Mouse (Mus musculus) frontal cortex, postnatal 36 days (tissue): ENCODE measurements around the gene Mrpl38.
"Not testable (repeated sequence)": the region's sequence is repeated elsewhere in the genome, so short reads cannot be mapped to it uniquely, and the experiment has no call there.

Experiments used
- DNase-seq, 2 experiments: peaks; one replicate each; pipeline ENCODE4 v3.0.0; 2022; ENCODE audit warnings: low spot score in 2 of 2

Mrpl38 gene

GRCm38 (mm10) chr11:116145481-116146293 lies 7.0 kb upstream of the Mrpl38 start:
- DNase-seq: no peak

GRCm38 (mm10) chr11:116143468-116143867 lies 4.8 kb upstream of the Mrpl38 start:
- DNase-seq: no peak

- DNase-seq: no peak
Measured at GRCm38 (mm10) chr11:116142211-116142991, 3.7 kb upstream of the Mrpl38 start.

DNA sequence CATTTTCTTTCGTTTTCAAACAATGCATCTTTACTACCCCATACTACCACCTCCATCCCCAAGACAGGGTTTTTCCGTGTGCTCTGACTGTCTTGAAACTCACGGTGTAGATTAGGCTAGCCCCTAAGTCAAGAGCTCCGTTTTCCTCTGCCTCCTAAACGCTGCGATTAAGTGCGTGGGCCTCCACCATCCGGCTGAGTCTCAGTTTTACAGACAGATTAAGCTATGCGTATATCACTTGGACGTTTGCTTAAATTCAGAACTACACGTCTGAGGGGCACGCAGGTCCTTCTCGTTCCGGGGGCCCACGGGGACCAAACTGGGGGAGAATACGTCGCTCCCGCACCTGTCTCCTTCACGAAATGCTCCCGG lies 586 bp downstream of the Mrpl38 start:
- DNase-seq: no peak

GRCm38 (mm10) chr11:116134171-116134570 lies 4.5 kb downstream of the Mrpl38 start:
- no peak for DNase-seq

DNA sequence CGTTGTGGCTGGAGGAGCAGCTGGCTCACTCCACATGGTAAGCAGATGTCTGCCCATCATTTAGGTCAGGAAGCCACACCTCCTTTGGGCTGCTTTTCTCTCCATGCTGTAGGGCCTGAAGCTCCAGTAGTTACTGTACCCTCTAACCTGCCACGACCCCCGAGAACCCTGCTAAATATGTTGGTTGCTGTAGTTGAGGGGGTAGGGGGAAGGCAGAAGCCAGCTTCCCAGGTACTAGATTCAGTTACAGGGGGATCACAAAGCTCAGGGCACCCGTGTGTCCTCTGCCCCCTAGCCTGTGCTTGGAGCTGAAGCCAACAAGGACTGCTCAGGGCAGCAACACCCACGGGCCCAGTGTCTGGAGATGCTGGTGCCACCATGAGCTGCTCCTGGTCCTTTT lies 5.2 kb downstream of the Mrpl38 start:
- no peak for DNase-seq

GRCm38 (mm10) chr11:116132366-116133333 lies 6.0 kb downstream of the Mrpl38 start:
- no peak for DNase-seq

- no peak for DNase-seq
Measured at GRCm38 (mm10) chr11:116131349-116132170, 7.1 kb downstream of the Mrpl38 start.

- peak; percentile 81 to 86 for DNase-seq
Measured at GRCm38 (mm10) chr11:116130488-116131205, 8.0 kb downstream of the Mrpl38 start, which contains the start of gene Trim65. Gene Trim65 (minus strand): TSS chr11:116131128.

- no peak for DNase-seq
Measured at GRCm38 (mm10) chr11:116129993-116130487, 8.6 kb downstream of the Mrpl38 start.

GRCm38 (mm10) chr11:116129091-116129790 lies 9.4 kb downstream of the Mrpl38 start:
- DNase-seq: no peak

DNA sequence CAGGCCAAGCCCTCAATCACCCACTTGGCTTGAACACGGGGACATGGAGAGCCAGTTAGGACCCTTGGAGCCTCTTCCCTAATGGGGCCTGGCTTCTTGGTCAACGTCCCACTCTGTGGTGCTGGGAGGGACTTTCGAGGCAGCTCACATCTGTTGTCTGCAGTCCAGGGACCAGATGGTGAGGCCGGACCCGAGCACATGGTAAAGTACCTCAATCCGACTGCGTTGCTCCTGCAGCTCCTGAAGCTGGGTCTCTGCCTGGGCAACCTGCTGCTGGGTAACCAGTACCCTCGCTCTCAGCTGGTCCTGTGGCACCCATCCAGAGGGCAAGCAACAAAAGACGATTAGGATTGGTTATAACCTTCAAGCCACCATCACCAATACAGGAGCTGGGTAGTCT lies 10.7 kb downstream of the Mrpl38 start:
- no peak for DNase-seq

GRCm38 (mm10) chr11:116127156-116127980 lies 11.3 kb downstream of the Mrpl38 start, which contains the start of gene Trim47:
Gene Trim47 (minus strand): TSS chr11:116127210.
- DNase-seq: no peak

DNA sequence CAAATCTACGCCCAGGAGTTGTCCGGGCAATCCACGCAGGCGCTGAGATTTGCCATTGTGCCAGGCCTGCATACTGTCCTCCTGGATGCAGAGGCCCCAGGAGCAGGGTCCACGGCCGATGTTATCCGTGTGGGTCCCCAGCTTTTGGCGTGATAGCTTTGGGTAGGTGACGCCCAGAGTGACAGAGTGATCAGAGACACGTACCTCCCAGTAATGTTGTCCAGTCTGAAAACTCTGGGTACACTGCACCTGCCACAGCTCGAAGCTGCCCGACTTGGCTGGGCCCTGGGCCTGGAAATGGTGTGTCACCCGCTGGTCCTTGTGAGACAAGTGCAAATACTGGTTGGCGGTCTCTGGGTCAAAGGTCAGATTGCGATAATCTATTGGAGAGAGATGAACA lies 12.4 kb downstream of the Mrpl38 start:
- DNase-seq: no peak

GRCm38 (mm10) chr11:116121731-116122245 lies 16.9 kb downstream of the Mrpl38 start:
- not testable (repeated sequence) for DNase-seq

GRCm38 (mm10) chr11:116117819-116118218 lies 20.8 kb downstream of the Mrpl38 start:
- DNase-seq: no peak

GRCm38 (mm10) chr11:116117241-116117640 lies 21.4 kb downstream of the Mrpl38 start:
- no peak for DNase-seq

DNA sequence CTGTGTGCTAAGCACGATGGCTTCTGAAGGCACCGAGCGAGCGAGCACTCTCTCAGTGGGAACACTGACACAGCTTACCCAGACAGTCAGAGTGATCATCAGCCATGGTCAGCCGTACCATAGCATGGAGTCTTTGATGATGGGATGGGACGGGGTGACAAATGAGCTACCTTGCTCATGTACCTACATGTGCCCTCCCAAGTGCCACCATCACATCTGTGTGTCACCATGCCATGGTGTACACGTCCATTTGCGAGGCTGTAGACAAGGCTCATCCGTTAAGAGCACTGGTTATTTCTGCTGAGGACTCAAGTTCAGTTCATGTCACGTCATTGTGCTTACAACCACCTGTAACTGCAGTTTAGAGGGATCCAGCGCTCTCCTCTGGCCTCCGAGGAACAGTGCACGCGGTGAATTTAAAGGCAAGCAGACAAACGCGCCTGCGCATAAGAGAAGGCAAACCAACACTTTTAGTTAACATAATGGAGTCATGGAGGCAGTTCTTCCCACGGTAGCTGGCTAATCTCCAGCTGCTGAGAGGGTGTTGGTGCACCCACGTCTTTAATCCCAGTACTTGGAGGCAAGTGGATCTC lies 27.0 kb downstream of the Mrpl38 start:
- no peak for DNase-seq
